Mouse (Mus musculus) hindlimb bud, embryonic 11.5 days (tissue): ENCODE measurements around the gene Mrpl39.

Experiments
- DNase-seq: peaks from one replicate; pipeline ENCODE4 v3.0.0-alpha.2; 2012; ENCODE audit warnings: low read depth, low spot score; ENCODE audit errors: extremely low spot score

Mrpl39 gene

GRCm38 (mm10) chr16:84744703-84745490, 9.4 kb upstream of the Mrpl39 start:
- no peak for DNase-seq

GRCm38 (mm10) chr16:84737358-84737757, 1.8 kb upstream of the Mrpl39 start:
- no peak for DNase-seq

- no peak for DNase-seq
Measured at GRCm38 (mm10) chr16:84734806-84735165, 756 bp downstream of the Mrpl39 start.

- no peak for DNase-seq
Measured at GRCm38 (mm10) chr16:84720670-84721069, 14.9 kb downstream of the Mrpl39 start.

GRCm38 (mm10) chr16:84718250-84718649, 17.3 kb downstream of the Mrpl39 start:
- DNase-seq, result no peak

GRCm38 (mm10) chr16:84717618-84718248, 17.8 kb downstream of the Mrpl39 start:
- no peak for DNase-seq

GRCm38 (mm10) chr16:84716724-84717617, 18.6 kb downstream of the Mrpl39 start:
- no peak for DNase-seq

GRCm38 (mm10) chr16:84716197-84716596, 19.3 kb downstream of the Mrpl39 start:
- DNase-seq, result no peak

GRCm38 (mm10) chr16:84714978-84715377, 20.6 kb downstream of the Mrpl39 start:
- DNase-seq, result no peak

- DNase-seq, result no peak
Measured at GRCm38 (mm10) chr16:84713926-84714325, 21.6 kb downstream of the Mrpl39 start.

GRCm38 (mm10) chr16:84713156-84713555, 22.4 kb downstream of the Mrpl39 start:
- DNase-seq, result no peak

GRCm38 (mm10) chr16:84708649-84709048, 26.9 kb downstream of the Mrpl39 start:
- no peak for DNase-seq

GRCm38 (mm10) chr16:84707802-84708201, 27.7 kb downstream of the Mrpl39 start:
- no peak for DNase-seq

- no peak for DNase-seq
Measured at GRCm38 (mm10) chr16:84706571-84706970, 29.0 kb downstream of the Mrpl39 start.

- DNase-seq, result no peak
Measured at GRCm38 (mm10) chr16:84705507-84705906, 30.0 kb downstream of the Mrpl39 start.

- DNase-seq, result no peak
Measured at GRCm38 (mm10) chr16:84704661-84705240, 30.8 kb downstream of the Mrpl39 start.

- no peak for DNase-seq
Measured at GRCm38 (mm10) chr16:84703769-84704660, 31.5 kb downstream of the Mrpl39 start.

- no peak for DNase-seq
Measured at GRCm38 (mm10) chr16:84703129-84703768, 32.3 kb downstream of the Mrpl39 start.

- DNase-seq, result no peak
Measured at GRCm38 (mm10) chr16:84702230-84703128, 33.1 kb downstream of the Mrpl39 start.
